Mouse (Mus musculus) CD4-positive, CD25-positive, alpha-beta regulatory T cell, adult 4 months (primary cell): Measurements from ENCODE around the gene Gm5934. TPM values are rescaled to one million over a fixed set of nuclear protein-coding genes. Genes with fewer than 3 reads are reported as not detected.
"Not testable (repeated sequence)": the region's sequence is repeated elsewhere in the genome, so short reads cannot be mapped to it uniquely, and the experiment has no call there.

Experiments
- ATAC-seq: one replicate; pipeline ENCODE4 v1.8.0; 2017
- polyA plus RNA-seq, 2 experiments: library from polyadenylated mRNA; unstranded; fragments of 100-300 nt; shearing (Covaris generic); gene quantifications; one replicate each; pipeline ENCODE4 v1.2.1; 2017

Gene Gm5934
- not detected for polyA plus RNA-seq

GRCm38 (mm10) chrX:24500660-24501059 is at the start of gene Gm5934:
Gene Gm5934 (minus strand): TSS chrX:24500760.
- ATAC-seq, result not testable (repeated sequence)

Other genes starting within 250 kb of the Gm5934 start
- not detected for gene Gm4297, start 74.1 kb upstream of the Gm5934 start, polyA plus RNA-seq